Mouse (Mus musculus) CD4-positive, CD25-positive, alpha-beta regulatory T cell, adult 4 months (primary cell): ENCODE data around the gene Amy2a1. TPM values are rescaled to one million over a fixed set of nuclear protein-coding genes. Genes with fewer than 3 reads are reported as not detected.
"Not testable (repeated sequence)": the region's sequence is repeated elsewhere in the genome, so short reads cannot be mapped to it uniquely, and the experiment has no call there.

Experiments
- ATAC-seq: one replicate; pipeline ENCODE4 v1.8.0; 2017
- polyA plus RNA-seq, 2 experiments: library from polyadenylated mRNA; unstranded; fragments of 100-300 nt; shearing (Covaris generic); gene quantifications; one replicate each; pipeline ENCODE4 v1.2.1; 2017

Gene Amy2a1
- polyA plus RNA-seq, result not detected

GRCm38 (mm10) chr3:113532328-113532727, at the start of gene Amy2a1:
Amy2a1 (minus strand) TSS chr3:113532428.
- not testable (repeated sequence) for ATAC-seq

- no peak for ATAC-seq
Observed at GRCm38 (mm10) chr3:113574578-113574977, 42.4 kb upstream of the Amy2a1 start.

GRCm38 (mm10) chr3:113574138-113574537, 41.9 kb upstream of the Amy2a1 start:
- ATAC-seq, result no peak

- ATAC-seq, result no peak
Observed at GRCm38 (mm10) chr3:113572158-113572557, 39.9 kb upstream of the Amy2a1 start.

- no peak for ATAC-seq
Observed at GRCm38 (mm10) chr3:113539692-113540091, 7.5 kb upstream of the Amy2a1 start.

Other genes starting within 250 kb of the Amy2a1 start
- not detected for gene Amy2a4, start 241.0 kb downstream of the Amy2a1 start, polyA plus RNA-seq
- not detected for gene Amy2a3, start 208.4 kb downstream of the Amy2a1 start, polyA plus RNA-seq
- not detected for gene Amy2a2, start 175.8 kb downstream of the Amy2a1 start, polyA plus RNA-seq
- 1 to 10 TPM; 1.0 to 1.8 TPM for gene Amy1, start 74.3 kb upstream of the Amy2a1 start, polyA plus RNA-seq
- gene Rnpc3, start 97.7 kb upstream of the Amy2a1 start, polyA plus RNA-seq, result 10 to 100 TPM; 30.4 to 34.4 TPM